Mouse (Mus musculus): ENCODE results near the gene Tmtc4.
A peak's percentile ranks its signal among the peaks of the same experiment; 100 is the strongest.

The Tmtc4 gene

DNA sequence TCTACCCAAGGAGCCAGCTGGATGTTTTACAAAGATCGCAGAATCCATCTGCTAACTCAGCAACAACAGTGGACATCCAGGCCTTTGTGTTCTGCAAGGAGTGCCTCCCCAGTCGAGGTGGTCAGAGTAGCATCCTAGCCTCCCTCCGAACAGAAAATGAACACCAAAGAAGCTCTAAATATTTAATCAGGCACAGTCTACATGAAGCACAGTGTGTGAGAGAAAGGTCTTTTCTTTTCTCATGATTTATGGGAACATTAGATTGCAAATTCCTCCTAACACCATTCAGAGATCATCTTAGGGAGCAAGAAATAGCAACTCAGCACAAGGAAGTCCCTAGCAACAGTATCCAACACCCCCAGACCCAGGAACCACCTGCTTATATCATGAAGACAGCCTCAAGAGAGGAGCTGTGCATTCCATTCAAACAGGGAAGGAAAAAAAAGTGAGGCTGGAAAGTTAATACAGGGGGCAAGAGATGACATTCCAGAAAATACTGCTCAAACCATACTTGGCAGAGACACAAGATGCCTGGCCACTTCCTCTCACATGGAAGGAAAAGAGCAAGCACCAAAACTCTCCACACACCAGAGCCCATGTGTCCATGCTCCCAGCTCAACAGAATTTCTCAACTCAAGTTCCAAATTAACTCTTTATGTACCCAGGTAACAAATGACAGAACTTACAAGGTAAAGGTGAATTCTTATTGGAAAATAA is 8.8 kb downstream of the Tmtc4 start:
- peak; percentile 76 for DNase-seq (ENCODE audit: low read depth, low spot score)

DNA sequence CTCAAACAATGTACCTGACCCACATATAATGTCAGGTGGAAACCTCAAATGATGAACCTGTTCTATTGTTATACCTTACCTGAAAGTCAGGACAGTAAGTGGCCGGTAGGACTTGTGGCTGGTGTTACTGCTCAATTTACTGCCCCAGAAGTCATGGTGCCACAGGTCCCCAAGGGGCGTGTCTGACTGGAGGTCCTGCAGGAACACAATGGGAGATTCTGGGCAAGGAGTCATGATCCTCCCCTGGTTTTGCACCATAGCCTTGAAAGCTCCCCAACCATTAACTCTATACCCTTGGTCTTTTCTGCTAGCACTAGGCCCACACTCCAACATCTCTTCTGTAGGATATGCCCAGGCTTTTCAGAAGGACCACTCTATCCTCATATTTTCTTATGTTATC is 10.7 kb downstream of the Tmtc4 start:
- no peak for DNase-seq (ENCODE audit: low read depth, low spot score)

DNA sequence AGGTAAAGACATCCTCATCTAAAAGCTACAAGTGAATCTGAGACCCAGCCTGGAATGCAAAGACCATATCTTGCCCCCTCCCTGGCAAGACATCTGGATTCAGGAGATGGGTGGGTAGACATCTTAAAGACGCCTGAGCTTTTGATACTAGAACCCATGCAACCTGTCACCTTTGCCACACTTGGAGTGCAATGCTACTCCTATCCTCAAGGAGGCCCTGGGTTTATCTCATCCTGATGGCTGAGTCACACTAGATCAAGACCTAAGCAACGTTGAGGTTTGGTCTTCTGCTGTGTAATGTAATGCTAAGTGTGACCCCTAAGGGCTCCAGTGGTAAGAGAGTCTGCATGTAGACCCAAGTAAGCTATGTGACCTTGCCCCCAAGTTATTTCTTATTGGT is 15.8 kb downstream of the Tmtc4 start:
- DNase-seq (ENCODE audit: low read depth, low spot score): no peak

DNA sequence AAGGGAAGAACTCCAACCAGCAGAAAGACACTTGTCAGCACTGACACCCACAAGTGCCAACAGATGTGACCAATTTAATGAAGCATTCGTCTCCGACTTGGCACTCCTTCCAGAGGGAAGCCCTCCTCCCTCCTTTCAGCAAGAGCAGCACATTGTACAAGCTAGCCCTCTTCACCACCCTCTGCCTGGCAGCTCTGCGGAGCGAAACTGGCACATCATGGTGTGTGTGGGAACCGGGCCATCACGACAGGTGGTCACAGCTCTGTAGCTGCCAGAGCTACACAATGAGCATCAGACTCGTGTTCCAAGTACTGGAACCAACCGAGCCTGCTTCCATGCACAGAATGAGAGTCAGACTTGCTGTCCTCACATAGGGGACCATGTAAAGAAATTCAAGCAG is 25.9 kb downstream of the Tmtc4 start:
- DNase-seq (ENCODE audit: low read depth, low spot score): no peak

DNA sequence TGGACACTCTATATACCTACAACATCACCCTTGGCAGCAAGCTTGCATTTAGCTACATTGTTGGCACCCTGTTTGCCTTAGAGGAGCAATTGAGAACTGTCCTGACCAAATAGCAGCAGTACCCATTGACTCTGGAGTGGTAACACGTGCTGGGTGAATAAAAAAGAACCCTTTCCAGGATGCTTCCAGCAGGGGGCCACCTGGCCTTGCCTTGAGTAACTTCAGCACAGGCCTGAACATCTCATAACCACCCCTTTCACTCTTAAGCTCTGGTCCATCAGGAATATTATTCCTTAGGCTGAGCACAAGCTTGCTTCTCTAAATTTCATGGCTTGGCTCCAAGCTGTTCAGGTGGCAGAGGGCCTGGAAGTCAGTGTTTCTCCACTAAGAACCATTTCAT is 30.5 kb downstream of the Tmtc4 start:
- peak; percentile 80 for DNase-seq (ENCODE audit: low read depth, low spot score)

DNA sequence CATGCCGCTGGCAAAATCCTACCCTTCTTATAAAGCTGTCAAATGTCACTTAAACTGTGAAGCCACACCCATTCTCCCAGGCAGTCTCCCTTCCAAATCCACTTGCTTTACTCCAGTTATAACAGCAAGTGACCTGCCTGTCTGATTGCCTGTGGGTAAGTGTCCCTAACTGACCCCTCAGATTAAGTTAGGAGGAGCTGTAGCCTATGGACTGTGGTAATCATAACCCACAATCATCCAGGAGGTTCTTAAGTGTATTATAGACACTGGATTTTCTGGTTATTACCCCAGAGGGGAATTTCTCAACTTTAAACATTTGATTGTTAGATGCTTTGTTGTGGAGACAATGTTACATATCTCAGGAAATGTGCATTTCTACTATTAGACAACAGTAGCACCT is 31.3 kb downstream of the Tmtc4 start:
- no peak for DNase-seq (ENCODE audit: low read depth, low spot score)

DNA sequence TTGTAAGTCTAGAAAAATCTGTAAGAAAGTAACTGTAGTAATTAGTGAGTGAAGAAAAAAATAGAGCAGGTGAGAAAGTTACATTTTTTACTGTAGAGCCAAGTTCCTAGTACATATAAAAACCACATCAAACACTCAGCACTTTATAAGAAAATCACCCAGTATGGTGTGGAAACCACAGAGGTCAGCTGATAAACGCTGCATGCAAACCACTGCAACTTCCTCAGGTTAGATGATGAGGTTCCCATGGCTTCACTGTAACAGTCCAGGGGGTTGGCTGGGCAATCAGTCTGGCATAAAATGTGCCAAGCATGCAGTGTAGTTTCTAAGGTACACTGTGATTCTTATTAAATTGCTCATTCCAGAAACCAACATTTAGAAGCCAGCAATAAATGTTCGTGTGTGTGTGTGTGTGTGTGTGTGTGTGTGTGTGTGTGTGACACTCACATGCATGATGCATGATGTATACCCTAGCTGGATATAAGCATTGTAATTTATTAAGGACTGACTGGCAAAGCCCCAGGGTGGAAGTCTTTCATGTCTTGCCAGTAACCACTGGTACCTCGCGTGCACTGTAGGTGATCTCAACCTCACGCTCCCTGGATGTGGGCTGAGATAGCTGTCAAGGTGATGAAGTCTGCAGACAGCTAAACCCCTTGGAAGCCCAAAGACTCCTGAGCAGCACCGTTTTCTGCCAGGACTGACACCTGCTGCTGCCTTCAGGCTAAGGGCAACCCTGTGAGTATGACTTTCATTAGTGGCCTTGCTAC is 32.0 kb downstream of the Tmtc4 start:
- DNase-seq (ENCODE audit: low read depth, low spot score): no peak

DNA sequence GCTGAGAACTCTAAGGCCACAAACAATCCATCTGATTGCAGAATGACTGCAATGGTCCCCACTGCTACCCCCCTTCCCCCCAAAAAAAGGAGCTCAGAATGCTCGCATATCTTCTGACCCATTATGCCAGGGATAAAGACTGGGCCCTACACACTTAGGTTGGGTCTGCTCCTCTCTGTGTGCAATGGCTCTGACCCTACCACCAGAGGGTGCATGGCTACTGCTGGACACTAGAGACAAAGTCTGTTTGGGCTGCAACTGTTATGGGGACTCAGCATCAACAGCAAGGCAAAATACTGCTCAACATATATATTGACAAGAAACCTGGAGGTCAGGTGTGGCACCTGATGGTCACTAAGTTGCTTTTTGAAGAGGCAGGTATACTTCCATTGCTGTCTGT is 32.9 kb downstream of the Tmtc4 start:
- peak; percentile 36 for DNase-seq (ENCODE audit: low read depth, low spot score)

DNA sequence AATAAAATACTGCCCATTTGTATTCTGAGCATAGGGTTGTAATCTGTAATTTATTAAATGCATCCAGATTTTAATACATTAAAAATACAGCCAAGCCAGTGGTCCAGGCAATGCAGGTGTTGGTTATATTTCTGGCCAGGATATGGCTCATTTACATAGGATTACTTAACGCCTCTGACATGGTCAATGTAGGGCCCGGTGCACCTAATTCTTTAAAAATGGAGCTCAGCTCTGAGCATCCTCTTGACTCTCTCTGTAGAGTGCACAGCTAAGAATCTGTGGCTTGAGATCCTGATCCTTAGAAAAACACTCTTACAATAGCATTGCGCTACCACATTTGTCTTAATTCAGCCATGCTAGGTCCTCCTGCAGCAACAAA is 40.4 kb downstream of the Tmtc4 start:
- DNase-seq (ENCODE audit: low read depth, low spot score): no peak

DNA sequence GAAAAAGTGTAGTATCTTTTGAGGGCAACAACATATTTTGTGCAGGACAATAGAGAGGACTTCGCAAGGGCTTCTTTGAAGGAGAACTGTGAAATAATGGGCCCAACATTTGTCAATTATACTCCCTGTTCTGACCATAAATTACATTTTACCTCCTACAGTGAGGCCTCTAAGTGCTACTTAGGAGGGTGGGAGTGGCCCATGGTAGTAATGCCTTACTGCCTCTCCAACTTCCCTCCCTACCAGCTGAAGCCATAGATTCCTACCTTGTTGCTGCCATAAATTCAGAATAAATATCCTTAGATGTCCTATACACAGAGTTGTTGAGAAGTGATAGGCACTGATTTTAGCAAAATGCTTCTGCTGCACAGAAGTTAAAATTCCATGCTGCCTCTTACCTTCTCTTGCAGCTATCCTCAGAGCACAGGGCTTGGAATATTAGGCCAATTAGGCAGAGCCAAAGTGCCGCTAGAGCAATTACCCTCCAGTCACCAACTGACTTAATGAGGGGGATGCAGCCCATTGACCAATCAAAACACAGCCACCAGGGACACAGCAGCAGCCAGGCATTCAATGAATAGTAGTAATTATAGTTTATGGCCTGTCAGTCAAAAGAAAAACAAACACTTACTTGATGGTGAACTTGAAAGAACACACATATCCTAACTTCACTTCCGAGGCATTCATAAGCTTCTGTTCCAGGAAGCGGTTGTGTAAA is 40.9 kb downstream of the Tmtc4 start:
- no peak for DNase-seq (ENCODE audit: low read depth, low spot score)

DNA sequence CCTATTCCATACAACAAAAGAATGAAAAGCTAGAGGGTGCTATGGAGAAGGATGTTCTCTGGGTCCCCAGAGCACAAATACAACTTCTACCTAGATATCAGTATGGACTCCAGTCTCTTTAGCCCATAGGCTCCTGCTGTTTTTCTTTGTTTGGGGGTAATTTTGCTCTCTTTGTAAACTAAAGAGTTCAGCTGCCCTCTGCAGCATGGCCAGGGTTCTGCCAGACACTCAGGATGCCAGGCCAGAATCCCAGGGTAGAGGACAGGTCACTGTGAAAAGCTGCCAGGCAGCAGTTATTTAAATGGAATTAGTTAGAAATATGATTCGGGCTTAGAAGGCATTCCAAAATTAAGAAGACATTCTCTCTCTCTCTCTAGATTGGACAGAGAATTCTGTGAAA is 47.4 kb downstream of the Tmtc4 start:
- no peak for DNase-seq (ENCODE audit: low read depth, low spot score)

DNA sequence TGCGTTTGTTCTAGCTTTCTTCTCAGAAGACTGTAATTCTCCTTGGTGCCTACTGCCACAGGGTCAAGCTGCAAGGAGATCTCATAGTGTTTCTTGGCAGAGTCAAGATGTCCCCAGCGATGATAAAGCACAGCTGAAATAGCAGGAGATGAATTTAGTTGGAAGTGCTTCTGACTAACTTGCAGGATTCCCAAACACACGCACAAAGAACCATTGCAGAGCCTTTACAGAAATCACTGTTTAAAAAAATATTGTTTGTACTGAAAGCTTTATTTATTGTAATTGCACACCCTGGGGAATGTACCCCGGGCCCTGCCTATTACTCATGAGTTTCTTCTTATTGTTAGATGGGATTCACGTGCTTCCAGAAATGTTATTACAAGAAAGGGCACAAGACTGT is 63.8 kb downstream of the Tmtc4 start:
- DNase-seq (ENCODE audit: low read depth, low spot score): no peak

DNA sequence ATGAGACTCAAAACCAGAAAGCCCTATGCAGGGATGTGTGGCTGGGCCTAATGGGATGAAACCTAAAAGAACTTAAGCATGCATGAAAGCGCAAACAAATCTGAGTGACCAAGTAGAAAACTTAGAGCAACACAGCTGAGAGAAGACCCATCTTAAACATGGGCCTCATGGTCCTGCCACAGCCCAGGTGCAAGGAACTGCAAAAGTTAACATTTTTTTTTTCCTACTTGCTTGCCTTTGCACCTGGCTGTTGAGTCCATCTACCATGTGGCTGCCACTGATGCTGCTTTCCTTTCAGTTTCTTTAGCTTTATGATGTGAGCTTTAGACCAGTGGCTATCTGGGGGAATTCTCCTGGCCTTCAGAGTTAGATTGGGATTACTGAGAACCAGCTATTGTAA is 66.2 kb downstream of the Tmtc4 start:
- no peak for DNase-seq (ENCODE audit: low read depth, low spot score)

DNA sequence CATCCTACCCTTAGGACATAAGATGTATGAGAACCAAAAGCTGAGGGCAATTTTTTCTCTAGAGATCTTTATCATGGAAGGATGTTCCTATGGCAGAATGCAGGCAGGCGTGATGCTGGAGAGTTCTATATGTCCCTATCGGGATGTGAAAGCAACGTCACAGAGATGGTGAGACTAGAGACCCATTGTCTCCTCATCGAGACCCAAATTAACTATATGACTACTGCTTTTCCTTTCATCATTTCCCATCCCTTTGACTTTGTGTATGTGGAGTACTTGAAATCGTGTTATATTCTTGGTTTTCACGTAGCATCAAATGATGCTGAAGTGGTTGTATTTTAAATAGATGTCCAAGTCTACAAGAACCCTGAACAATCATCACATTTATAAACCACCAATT is 70.2 kb downstream of the Tmtc4 start, which contains the start of gene Ggact:
TSS of gene Ggact (minus strand) at position 101 of the 400 bp plus-strand sequence.
- no peak for DNase-seq (ENCODE audit: low read depth, low spot score)

DNA sequence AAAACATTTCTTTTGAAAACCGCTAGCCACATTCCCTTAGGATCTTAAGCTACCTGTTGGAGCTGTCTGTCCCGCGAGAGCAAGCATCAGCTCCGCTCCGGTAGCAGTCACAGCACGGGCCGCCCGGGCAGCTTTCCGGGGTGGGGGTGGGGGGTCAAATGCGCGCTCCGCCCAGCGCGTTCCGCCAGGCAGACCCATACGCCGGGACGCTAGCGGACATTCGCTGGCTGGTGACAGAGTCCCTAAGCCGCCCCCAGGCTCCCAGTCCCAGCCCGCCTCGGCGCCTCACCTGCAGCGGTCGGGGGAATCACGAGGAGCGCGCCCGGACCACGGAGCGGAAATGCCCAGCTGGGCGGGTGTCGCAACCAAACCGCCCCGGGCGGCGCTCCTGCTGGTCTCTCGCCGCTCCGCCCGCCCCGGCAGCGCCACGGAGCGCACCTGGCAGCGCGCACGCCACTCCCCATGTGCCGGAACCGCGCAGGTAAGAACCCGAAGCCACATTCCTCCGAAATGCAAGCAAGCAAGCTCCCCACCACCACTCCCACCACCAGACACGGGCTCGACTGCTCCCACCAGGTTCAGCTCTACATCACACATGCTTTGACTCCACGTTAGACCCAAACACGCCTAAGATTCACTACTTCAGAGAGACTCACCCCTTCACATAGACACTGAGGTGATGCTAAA is 70.9 kb downstream of the Tmtc4 start:
- peak; percentile 67 for DNase-seq (ENCODE audit: low read depth, low spot score)

DNA sequence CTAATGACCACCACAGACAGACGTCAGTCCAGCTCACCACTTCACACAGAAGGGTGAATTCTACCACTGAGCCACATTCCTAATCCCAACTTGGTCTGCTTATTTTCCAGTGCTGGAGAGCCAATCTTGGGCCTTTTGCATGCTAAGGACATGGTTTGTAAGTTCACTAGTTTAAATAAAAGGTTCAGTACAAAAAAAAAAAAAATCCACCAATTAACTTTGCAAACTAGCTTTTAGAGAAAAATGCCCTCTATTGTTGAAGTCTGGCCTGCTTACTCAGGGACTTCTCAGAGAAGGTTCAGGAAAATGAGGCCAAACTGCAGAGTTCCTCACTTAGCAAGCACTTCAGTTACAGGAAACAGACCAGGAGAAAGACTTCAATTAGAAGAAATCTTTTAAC is 71.7 kb downstream of the Tmtc4 start:
- DNase-seq (ENCODE audit: low read depth, low spot score): peak; percentile 41

DNA sequence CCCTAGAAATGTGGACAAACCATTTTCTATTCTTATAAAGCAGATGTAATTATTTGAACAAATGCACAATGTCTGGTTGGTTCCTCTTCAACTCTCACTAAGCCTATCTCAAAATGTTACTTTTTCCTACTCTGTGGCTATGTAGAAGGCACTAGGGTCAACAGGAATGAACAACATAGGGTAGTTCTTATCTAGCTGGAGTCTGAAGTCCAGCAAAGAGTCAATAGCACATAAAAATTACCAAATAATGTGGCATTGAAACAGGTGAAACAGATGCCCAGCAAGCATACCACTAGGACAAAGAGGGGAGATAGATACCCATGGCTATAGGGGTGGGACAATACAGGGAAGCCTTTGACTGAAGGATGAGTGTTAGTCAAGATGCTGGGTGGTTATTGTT is 72.6 kb downstream of the Tmtc4 start:
- DNase-seq (ENCODE audit: low read depth, low spot score): no peak

DNA sequence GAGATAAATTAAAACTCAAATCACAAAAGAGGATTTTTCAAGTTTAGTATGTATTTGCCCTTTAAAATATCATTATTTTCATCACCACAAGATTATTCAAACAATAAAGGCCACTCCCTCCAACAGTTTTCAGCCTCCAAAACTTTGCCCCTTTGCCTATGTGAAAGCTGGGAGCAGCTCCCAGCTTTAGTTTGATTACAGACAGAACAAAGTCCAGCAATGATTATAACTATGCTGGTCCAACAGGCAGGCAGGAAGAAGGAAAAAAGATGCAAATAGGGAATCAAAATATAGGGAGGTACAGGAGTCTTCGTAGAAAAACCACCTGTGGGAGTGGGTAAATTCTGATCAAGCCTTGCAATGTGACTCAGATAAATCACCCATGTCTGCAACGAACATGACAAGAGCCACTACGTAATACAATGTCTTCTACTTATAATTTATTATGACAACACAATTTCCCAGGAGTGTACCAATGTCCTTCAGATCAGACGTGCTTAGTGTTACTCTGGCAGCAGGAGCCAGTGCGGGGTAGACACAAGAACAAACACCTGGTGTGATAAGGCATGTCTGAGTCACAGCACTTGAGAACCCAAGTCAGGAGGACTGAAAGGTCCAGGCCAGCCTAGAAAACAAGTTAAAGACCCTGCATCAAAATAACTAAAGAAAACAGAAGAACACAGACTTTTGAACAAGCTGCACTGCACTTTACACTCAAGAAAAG is 74.3 kb downstream of the Tmtc4 start:
- no peak for DNase-seq (ENCODE audit: low read depth, low spot score)

DNA sequence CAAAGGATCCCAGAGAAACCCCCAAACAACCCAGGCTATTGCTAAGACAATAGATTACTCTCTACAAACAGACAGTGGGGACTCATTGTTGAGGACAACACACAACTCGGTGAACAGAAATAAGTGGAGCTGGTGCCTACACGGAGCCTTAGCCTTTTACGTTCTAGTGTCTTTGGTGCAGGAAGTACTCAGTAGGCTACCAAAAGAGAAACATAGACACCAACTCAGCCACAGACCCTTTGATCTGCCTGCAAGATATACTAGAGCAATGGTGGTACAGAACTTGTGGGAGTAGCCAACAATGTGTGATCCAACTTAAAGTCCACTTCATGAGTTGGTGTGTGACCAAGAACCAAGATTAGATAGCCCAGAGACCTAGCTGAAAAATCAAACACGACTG is 75.8 kb downstream of the Tmtc4 start:
- DNase-seq (ENCODE audit: low read depth, low spot score): no peak

DNA sequence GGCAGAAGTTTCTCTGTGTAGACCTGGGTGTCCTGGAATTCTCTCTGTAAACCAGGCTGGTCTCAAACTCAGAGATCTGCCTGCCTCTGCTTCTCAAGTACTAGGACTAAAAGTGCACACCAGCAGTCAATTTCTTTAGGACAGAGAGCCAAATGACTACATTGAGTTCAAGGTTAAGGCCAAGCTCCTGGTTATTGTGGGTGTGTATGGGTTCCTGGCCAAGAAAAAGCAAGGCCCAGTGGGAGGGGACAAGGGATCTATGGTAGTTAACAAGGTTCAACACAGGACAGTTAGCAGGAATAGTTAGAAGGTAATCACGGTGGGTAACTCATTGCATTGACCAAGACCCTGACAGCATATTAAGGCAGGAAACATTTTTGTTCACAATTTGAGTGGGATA is 78.8 kb downstream of the Tmtc4 start:
- no peak for DNase-seq (ENCODE audit: low read depth, low spot score)

DNA sequence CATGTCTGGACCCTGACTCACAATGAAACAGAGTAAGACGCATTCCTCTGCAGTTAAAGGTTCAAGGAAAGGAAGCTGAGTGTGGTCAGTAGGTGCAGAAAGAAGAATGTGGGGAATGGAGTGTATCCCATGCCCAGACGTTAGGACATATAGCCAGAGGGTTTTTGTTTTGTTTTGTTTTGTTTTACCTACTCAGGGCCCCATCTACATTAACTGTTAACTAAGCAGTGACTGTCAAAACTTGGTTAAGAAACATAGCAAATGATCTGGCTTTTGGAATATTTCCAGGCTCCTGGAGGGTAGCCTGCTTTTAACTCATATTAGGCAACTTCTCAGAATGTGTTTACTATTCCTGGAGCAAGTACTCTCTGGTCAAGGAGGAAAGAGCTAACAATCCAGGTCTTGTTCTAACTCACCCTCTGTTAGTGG is 79.9 kb downstream of the Tmtc4 start:
- DNase-seq (ENCODE audit: low read depth, low spot score): peak; percentile 89

Data from 3T3-L1 (cell line).